In the genomic region with DNA sequence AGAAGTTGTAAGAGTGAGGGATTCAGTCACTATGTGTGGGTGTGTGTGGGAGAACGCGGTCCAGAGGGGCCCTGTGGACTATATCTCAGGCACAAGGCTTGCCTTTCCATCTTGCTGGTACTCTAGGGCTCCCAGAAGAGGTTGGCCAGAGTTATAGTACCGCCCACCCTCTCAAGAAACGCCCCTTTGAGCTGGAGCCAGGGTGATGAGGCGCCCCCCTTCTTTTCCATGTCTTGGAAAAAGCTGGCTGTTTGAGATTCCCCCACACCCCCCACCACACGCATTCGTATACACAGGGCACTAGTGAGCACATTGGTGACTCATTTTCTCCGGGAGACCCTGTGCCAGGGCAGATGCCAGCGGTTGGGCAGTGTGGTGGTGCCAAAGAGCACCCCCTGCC, we compare ENCODE assay signal across 8 mouse cellular contexts. TPM values are rescaled to one million over a fixed set of nuclear protein-coding genes. Genes with fewer than 3 reads are reported as not detected.
A peak's percentile ranks its signal among the peaks of the same experiment; 100 is the strongest.
DNase-seq lines count a peak whose midpoint lies in the region; ATAC-seq lines count a peak whose summit lies in the region.

No protein-coding gene starts in this region.

- H3K9ac ChIP-seq in forebrain, embryonic 11.5 days (ENCODE audit: low read length), result peak overlapping the region; percentile 71
- H3K9ac ChIP-seq in kidney, embryonic 15.5 days, result peak overlapping the region; percentile 76
- H3K9ac ChIP-seq in midbrain, embryonic 12.5 days (replicated peaks), result peak overlapping the region; percentile 78

- peak; percentile 28 for DNase-seq in gastrocnemius, postnatal 25 days
- no peak for DNase-seq in gastrocnemius, postnatal 14 days
- no peak for DNase-seq in forebrain, embryonic 11.5 days (ENCODE audit: low spot score)
- DNase-seq in left cerebral cortex, postnatal 25 days (ENCODE audit: low spot score in 2 of 2), result no peak
- no peak for DNase-seq in layer of hippocampus, adult 8-10 months (ENCODE audit: low spot score in 2 of 2)
- no peak for DNase-seq in frontal cortex, postnatal 14 days (ENCODE audit: low spot score in 2 of 2)

- intact Hi-C loops in gastrocnemius, postnatal 14 days (cut with DNase I; ENCODE audit: low total_unique reads), result no loop called here
- intact Hi-C loops in left cerebral cortex, postnatal 25 days (cut with DNase I), result loop anchor here (5.0 kb wide), 1 partner anchor 76 kb away; no protein-coding TSS in a partner anchor

- WGBS in forebrain, embryonic 11.5 days, result 34% methylated on average over 9 of the region's 9 CpGs
- WGBS in kidney, embryonic 15.5 days, result 29% methylated on average over 9 of the region's 9 CpGs
- WGBS in midbrain, embryonic 12.5 days, result 31% methylated on average over 9 of the region's 9 CpGs

- H3K27ac ChIP-seq in forebrain, embryonic 11.5 days (ENCODE audit: low read depth, low read length), result no peak overlapping the region
- H3K27ac ChIP-seq in kidney, embryonic 15.5 days, result peak overlapping the region; percentile 73; the same call in 1 of the 2 replicates
- no peak overlapping the region for H3K27ac ChIP-seq in midbrain, embryonic 12.5 days (replicated peaks)

- peaks cover 24% of the 10 kb centered on the region for H3K27me3 ChIP-seq in forebrain, embryonic 11.5 days (ENCODE audit: control insufficient read depth, insufficient read depth, low read length)
- peaks cover 34% of the 10 kb centered on the region for H3K27me3 ChIP-seq in kidney, embryonic 15.5 days
- H3K27me3 ChIP-seq in midbrain, embryonic 12.5 days, result peaks cover 50% of the 10 kb centered on the region

- peaks cover 18% of the 10 kb centered on the region for H3K4me1 ChIP-seq in forebrain, embryonic 11.5 days (replicated peaks; ENCODE audit: control insufficient read depth, insufficient read depth, low read length)
- peaks cover 48% of the 10 kb centered on the region for H3K4me1 ChIP-seq in kidney, embryonic 15.5 days
- H3K4me1 ChIP-seq in midbrain, embryonic 12.5 days, result peaks cover 25% of the 10 kb centered on the region

- peak overlapping the region; percentile 76 for H3K4me3 ChIP-seq in forebrain, embryonic 11.5 days (ENCODE audit: low read depth, low read length)
- peak overlapping the region; percentile 83 for H3K4me3 ChIP-seq in kidney, embryonic 15.5 days (replicated peaks)
- H3K4me3 ChIP-seq in midbrain, embryonic 12.5 days, result peak overlapping the region; percentile 67

- peak overlapping the region; percentile 100 for H3K4me2 ChIP-seq in forebrain, embryonic 11.5 days (ENCODE audit: low read depth, low read length, severe bottlenecking)
- H3K4me2 ChIP-seq in kidney, embryonic 15.5 days, result peak overlapping the region; percentile 100
- H3K4me2 ChIP-seq in midbrain, embryonic 12.5 days (replicated peaks), result peak overlapping the region; percentile 98

- ATAC-seq in forebrain, embryonic 11.5 days (replicated peaks; ENCODE audit: low FRiP score), result peak; percentile 49
- peak; percentile 47 for ATAC-seq in kidney, embryonic 15.5 days (replicated peaks; ENCODE audit: low FRiP score)
- peak; percentile 36 for ATAC-seq in midbrain, embryonic 12.5 days (ENCODE audit: low FRiP score, low read depth)

- H3K9me3 ChIP-seq in forebrain, embryonic 11.5 days (ENCODE audit: control insufficient read depth, low read length), result no peaks in the 10 kb centered on the region
- no peaks in the 10 kb centered on the region for H3K9me3 ChIP-seq in kidney, embryonic 15.5 days (replicated peaks)
- no peaks in the 10 kb centered on the region for H3K9me3 ChIP-seq in midbrain, embryonic 12.5 days

- no peaks in the 10 kb centered on the region for H3K36me3 ChIP-seq in forebrain, embryonic 11.5 days (ENCODE audit: control insufficient read depth, insufficient read depth, low read length)
- H3K36me3 ChIP-seq in kidney, embryonic 15.5 days, result peaks cover 11% of the 10 kb centered on the region
- H3K36me3 ChIP-seq in midbrain, embryonic 12.5 days, result no peaks in the 10 kb centered on the region

RNA-seq across cellular contexts. Expression of gene Col27a1, which starts 2.8 kb away (rescaled TPM):
- total RNA-seq in gastrocnemius, postnatal 25 days (2021), result under 1 TPM; 0.92 to 0.94 TPM
- total RNA-seq in gastrocnemius, postnatal 14 days (2021), result 1 to 10 TPM; 1.9 to 2.6 TPM
- 3.4 and 3.6 TPM in 2 replicates for polyA plus RNA-seq in forebrain, embryonic 11.5 days (2014; fragmentation: Nextera tagmentation; extraction: Ambion mirVana)
- 7.3 and 9.4 TPM in 2 replicates for polyA plus RNA-seq in kidney, embryonic 15.5 days (2015; fragmentation: Nextera tagmentation; extraction: Ambion mirVana)
- 2.9 and 4.0 TPM in 2 replicates for polyA plus RNA-seq in midbrain, embryonic 12.5 days (2016; fragmentation: Nextera tagmentation; extraction: Ambion mirVana)
- total RNA-seq in left cerebral cortex, postnatal 25 days (2021), result 1 to 10 TPM; 3.3 to 4.0 TPM
- total RNA-seq in layer of hippocampus, adult 8-10 months (2022), result 10 to 100 TPM in 1 of 4 experiments, 1 to 10 TPM in 3; 4.1 to 10.9 (median 7.8) TPM

RNA-seq across cellular contexts. Expression of gene Kif12, which starts 44.6 kb away (rescaled TPM):
- total RNA-seq in gastrocnemius, postnatal 25 days (2021), result not detected
- total RNA-seq in gastrocnemius, postnatal 14 days (2021), result not detected
- not detected in 2 replicates for polyA plus RNA-seq in forebrain, embryonic 11.5 days (2014; fragmentation: Nextera tagmentation; extraction: Ambion mirVana)
- 100.0 and 109 TPM in 2 replicates for polyA plus RNA-seq in kidney, embryonic 15.5 days (2015; fragmentation: Nextera tagmentation; extraction: Ambion mirVana)
- polyA plus RNA-seq in midbrain, embryonic 12.5 days (2016; fragmentation: Nextera tagmentation; extraction: Ambion mirVana), result not detected in 2 replicates
- total RNA-seq in left cerebral cortex, postnatal 25 days (2021), result not detected
- total RNA-seq in layer of hippocampus, adult 8-10 months (2022), result not detected
